Mouse (Mus musculus) left cerebral cortex, postnatal 10 days (tissue): ENCODE results near the gene Gm5114. TPM values are rescaled to one million over a fixed set of nuclear protein-coding genes. Genes with fewer than 3 reads are reported as not detected.
"Not testable (repeated sequence)": the region's sequence is repeated elsewhere in the genome, so short reads cannot be mapped to it uniquely, and the experiment has no call there.

ENCODE experiments used
- DNase-seq, 2 experiments: peaks; one replicate each; pipeline ENCODE4 v3.0.0; 2021 to 2022; ENCODE audit warnings: low spot score in 2 of 2, mixed read lengths in 1 of 2; ENCODE audit errors: extremely low spot score in 1 of 2
- intact Hi-C: fragments of 180-260 bp; cut with DNase I; formaldehyde crosslinking; loops from one replicate; pipeline ENCODE4 v1.15.1; 2025
- microRNA-seq: library from miRNA; unstranded; fragments of <30 nt; microRNA quantifications from one replicate; pipeline ENCODE4 v1.2.0, GENCODE M21; 2022
- total RNA-seq, 2 experiments: library from RNA; stranded (reverse); gene quantifications; 2 replicates each; pipeline ENCODE4 v1.2.3; 2021

Gm5114 gene
- total RNA-seq: not detected

- intact Hi-C loops: not testable (repeated sequence)
These were observed at the start of gene Gm5114 for GRCm38 (mm10) chr7:39413060-39413459. Gene Gm5114 (minus strand): TSS chr7:39413160.

GRCm38 (mm10) chr7:39455806-39456205 is 42.8 kb upstream of the Gm5114 start:
- peak in 1 of 2 experiments; percentile 36 for DNase-seq
- intact Hi-C loops: no loop called here

More at GRCm38 (mm10) chr7:39413060-39413459, at the start of gene Gm5114:
- DNase-seq: not testable (repeated sequence)

- intact Hi-C loops: no loop called here
- peak; percentile 87 to 93 for DNase-seq
These were observed 36.5 kb upstream of the Gm5114 start for GRCm38 (mm10) chr7:39449260-39450021.

- intact Hi-C loops: no loop called here
- peak in 1 of 2 experiments; percentile 54 for DNase-seq
These were observed 35.8 kb upstream of the Gm5114 start for GRCm38 (mm10) chr7:39448626-39449242.

GRCm38 (mm10) chr7:39441237-39441636 is 28.3 kb upstream of the Gm5114 start:
- DNase-seq: no peak
- intact Hi-C loops: no loop called here

GRCm38 (mm10) chr7:39440362-39440761 is 27.4 kb upstream of the Gm5114 start:
- intact Hi-C loops: no loop called here
- no peak for DNase-seq

Small RNA genes lying within 50 kb of the gene (microRNA-seq; reads per million reads assigned to microRNA genes)
- gene Gm27437: not detected

Other genes starting within 250 kb of the Gm5114 start
- gene Zfp619, start 104.6 kb upstream of the Gm5114 start, total RNA-seq: 1 to 10 TPM; 4.5 to 5.2 TPM